Mouse (Mus musculus) myocyte (in vitro differentiated cells): ENCODE results near the gene Adipoq.

ENCODE experiments used
- CEBPB ChIP-seq: IDR thresholded peaks from 2 replicates; pipeline ENCODE4 v1.6.1; 2011; ENCODE audit warnings: mild to moderate bottlenecking, moderate library complexity; ENCODE audit not compliant: poor library complexity, insufficient read depth, severe bottlenecking
- E2F4 ChIP-seq: IDR thresholded peaks from one replicate; pipeline ENCODE4 v1.6.1; 2011; ENCODE audit warnings: mild to moderate bottlenecking, control low read depth, moderate library complexity; ENCODE audit not compliant: insufficient read depth
- MYOD1 ChIP-seq, 3 experiments: IDR thresholded peaks; one replicate each; pipeline ENCODE4 v1.6.1; 2011; ENCODE audit warnings: control low read depth in 2 of 3, low read depth in 2 of 3, mild to moderate bottlenecking in 2 of 3, moderate library complexity in 1 of 3; ENCODE audit not compliant: insufficient read length in 2 of 3, control insufficient read depth in 1 of 3
- MYOG ChIP-seq, 3 experiments: IDR thresholded peaks; one replicate each; pipeline ENCODE4 v1.6.1; 2011; ENCODE audit warnings: control low read depth in 2 of 3, low read depth in 2 of 3, mild to moderate bottlenecking in 2 of 3; ENCODE audit not compliant: insufficient read length in 2 of 3, control insufficient read depth in 1 of 3, insufficient read depth in 1 of 3
- POLR2A ChIP-seq: IDR thresholded peaks from one replicate; pipeline ENCODE4 v1.6.1; 2011; ENCODE audit warnings: low read depth, mild to moderate bottlenecking, control low read depth, moderate library complexity; ENCODE audit not compliant: insufficient read length
- POLR2AphosphoS2 ChIP-seq: IDR thresholded peaks from one replicate; pipeline ENCODE4 v1.6.1; 2011; ENCODE audit warnings: low read depth, control low read depth; ENCODE audit not compliant: insufficient read length
- TCF3 ChIP-seq: IDR thresholded peaks from one replicate; pipeline ENCODE4 v1.6.1; 2011; ENCODE audit warnings: low read depth, control low read depth; ENCODE audit not compliant: insufficient read length
- USF1 ChIP-seq: IDR thresholded peaks from one replicate; pipeline ENCODE4 v1.6.1; 2011; ENCODE audit warnings: low read depth, mild to moderate bottlenecking, control low read depth, moderate library complexity

DNA sequence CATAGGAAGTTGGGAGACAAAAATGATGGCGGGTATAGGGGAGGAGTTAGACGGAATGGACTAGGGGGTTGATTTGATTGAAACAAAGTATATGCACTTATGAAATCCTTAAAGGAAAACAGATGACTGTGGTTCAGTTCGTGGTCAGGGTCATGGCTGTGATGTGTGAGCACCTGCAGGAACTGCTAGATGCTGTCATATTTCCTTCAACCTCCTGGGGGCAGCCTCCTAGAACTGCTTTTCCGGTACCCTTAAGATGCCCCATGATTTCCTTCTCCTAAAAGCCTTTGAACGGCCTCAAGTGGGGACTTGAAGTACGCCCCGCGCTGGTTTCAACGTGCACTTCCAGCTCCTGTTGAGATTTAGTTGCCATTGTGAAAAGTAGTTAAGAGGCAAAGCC, 19.1 kb downstream of the Adipoq start:
- TF ChIP-seq POLR2A (no peak), USF1 (no peak), TCF3 (no peak), POLR2AphosphoS2 (no peak), MYOG (IDR thresholded peaks at IDR 0.05; ENCODE audit: control insufficient read depth in 1 of 3, insufficient read depth in 1 of 3, insufficient read length in 2 of 3, low read depth in 2 of 3) (no peak), MYOD1 (IDR thresholded peaks at IDR 0.05; ENCODE audit: control insufficient read depth in 1 of 3, insufficient read length in 2 of 3, low read depth in 2 of 3) (no peak), CEBPB (no peak), E2F4 (no peak)
